Comparison of ENCODE assay signal across 8 mouse cellular contexts in genomic region chr19:5800632-5801431, GRCm38 (mm10). TPM values are rescaled to one million over a fixed set of nuclear protein-coding genes. Genes with fewer than 3 reads are reported as not detected.
DNase-seq lines count a peak whose midpoint lies in the region; ATAC-seq and TF ChIP-seq lines count a peak whose summit lies in the region.

No protein-coding gene starts in this region.

- H3K9me3 ChIP-seq in kidney, embryonic 14.5 days (ENCODE audit: control insufficient read depth, low read length), result no peaks in the 10 kb centered on the region
- H3K9me3 ChIP-seq in forebrain, embryonic 10.5 days, result no peaks in the 10 kb centered on the region
- H3K9me3 ChIP-seq in kidney, embryonic 16.5 days (ENCODE audit: low read length), result no peaks in the 10 kb centered on the region
- H3K9me3 ChIP-seq in midbrain, postnatal 0 days (ENCODE audit: low read length), result no peaks in the 10 kb centered on the region

- peak overlapping the region; percentile 99 for H3K27ac ChIP-seq in kidney, embryonic 14.5 days (ENCODE audit: low read depth, low read length)
- peak overlapping the region; percentile 98 for H3K27ac ChIP-seq in forebrain, embryonic 10.5 days
- H3K27ac ChIP-seq in kidney, embryonic 16.5 days (ENCODE audit: low read length), result peak overlapping the region; percentile 91
- peak overlapping the region; percentile 100 for H3K27ac ChIP-seq in midbrain, postnatal 0 days (ENCODE audit: low read depth, low read length)

- peak overlapping the region; percentile 99 for H3K9ac ChIP-seq in kidney, embryonic 14.5 days (ENCODE audit: low read depth, low read length)
- peak overlapping the region; percentile 97 for H3K9ac ChIP-seq in kidney, embryonic 16.5 days (replicated peaks; ENCODE audit: low read length)
- peak overlapping the region; percentile 91 for H3K9ac ChIP-seq in midbrain, postnatal 0 days (replicated peaks; ENCODE audit: low read length, poor library complexity, severe bottlenecking)

- no peak for TF ChIP-seq CTCF in midbrain, postnatal 0 days (IDR thresholded peaks at IDR 0.05)

- DNase-seq in kidney, adult 11 months, result no peak
- peak; percentile 51 for DNase-seq in Muller cell, postnatal 12 days (ENCODE audit: inconsistent ontology term)
- DNase-seq in forebrain, embryonic 10.5 days (ENCODE audit: extremely low spot score, low spot score), result no peak
- no peak for DNase-seq in midbrain, postnatal 0 days (ENCODE audit: low spot score)
- DNase-seq in layer of hippocampus, adult 8-10 months (ENCODE audit: low spot score in 2 of 2), result no peak
- no peak for DNase-seq in ovary, postnatal 36 days (ENCODE audit: low spot score)

- WGBS in kidney, embryonic 14.5 days, result under 1% methylated on average over 19 of the region's 19 CpGs
- under 1% methylated on average over 19 of the region's 19 CpGs for WGBS in forebrain, embryonic 10.5 days
- WGBS in kidney, embryonic 16.5 days, result under 1% methylated on average over 19 of the region's 19 CpGs
- WGBS in midbrain, postnatal 0 days, result under 1% methylated on average over 19 of the region's 19 CpGs

- H3K4me1 ChIP-seq in kidney, embryonic 14.5 days (ENCODE audit: control insufficient read depth, insufficient read depth, low read length), result peaks cover 29% of the 10 kb centered on the region
- peaks cover 62% of the 10 kb centered on the region for H3K4me1 ChIP-seq in forebrain, embryonic 10.5 days
- peaks cover 44% of the 10 kb centered on the region for H3K4me1 ChIP-seq in kidney, embryonic 16.5 days (ENCODE audit: insufficient read depth, low read length)
- peaks cover 10% of the 10 kb centered on the region; the same call in 1 of the 2 replicates for H3K4me1 ChIP-seq in midbrain, postnatal 0 days (ENCODE audit: insufficient read depth, low read length)

- peak overlapping the region; percentile 94 for H3K4me3 ChIP-seq in kidney, embryonic 14.5 days (ENCODE audit: low read length)
- peak overlapping the region; percentile 98 for H3K4me3 ChIP-seq in forebrain, embryonic 10.5 days
- H3K4me3 ChIP-seq in kidney, embryonic 16.5 days (ENCODE audit: low read length), result peak overlapping the region; percentile 71
- peak overlapping the region; percentile 89 for H3K4me3 ChIP-seq in midbrain, postnatal 0 days (ENCODE audit: low read depth, low read length)

- H3K4me2 ChIP-seq in kidney, embryonic 14.5 days (replicated peaks; ENCODE audit: low read depth, low read length), result peak overlapping the region; percentile 91
- H3K4me2 ChIP-seq in kidney, embryonic 16.5 days (replicated peaks; ENCODE audit: low read depth, low read length), result peak overlapping the region; percentile 91
- peak overlapping the region; percentile 64 for H3K4me2 ChIP-seq in midbrain, postnatal 0 days (ENCODE audit: low read depth, low read length, poor library complexity, severe bottlenecking)

- peaks cover 35% of the 10 kb centered on the region for H3K36me3 ChIP-seq in kidney, embryonic 14.5 days (ENCODE audit: control insufficient read depth, insufficient read depth, low read length)
- H3K36me3 ChIP-seq in forebrain, embryonic 10.5 days (replicated peaks), result peaks cover 54% of the 10 kb centered on the region
- H3K36me3 ChIP-seq in kidney, embryonic 16.5 days (ENCODE audit: insufficient read depth, low read length), result peaks cover 31% of the 10 kb centered on the region
- H3K36me3 ChIP-seq in midbrain, postnatal 0 days (ENCODE audit: insufficient read depth, low read length), result peaks cover 20% of the 10 kb centered on the region

- no peak for ATAC-seq in kidney, embryonic 14.5 days (ENCODE audit: low FRiP score, low TSS enrichment)
- no peak for ATAC-seq in kidney, embryonic 16.5 days (ENCODE audit: low FRiP score, low TSS enrichment)
- no peak for ATAC-seq in midbrain, postnatal 0 days (ENCODE audit: low FRiP score)

- H3K27me3 ChIP-seq in kidney, embryonic 14.5 days (ENCODE audit: control insufficient read depth, insufficient read depth, low read length), result no peaks in the 10 kb centered on the region
- no peaks in the 10 kb centered on the region for H3K27me3 ChIP-seq in forebrain, embryonic 10.5 days (ENCODE audit: poor library complexity, severe bottlenecking)
- H3K27me3 ChIP-seq in kidney, embryonic 16.5 days (ENCODE audit: insufficient read depth, low read length), result no peaks in the 10 kb centered on the region
- no peaks in the 10 kb centered on the region for H3K27me3 ChIP-seq in midbrain, postnatal 0 days (ENCODE audit: insufficient read depth, low read length)

RNA-seq across cellular contexts. Expression of gene Scyl1, which starts 29.6 kb away (rescaled TPM):
- 54.7 and 73.5 TPM in 2 replicates for polyA plus RNA-seq in kidney, embryonic 14.5 days (2014; fragmentation: Nextera tagmentation; extraction: Ambion mirVana)
- 63.4 and 64.6 TPM in 2 replicates for polyA plus RNA-seq in forebrain, embryonic 10.5 days (2016; fragmentation: Nextera tagmentation; extraction: Ambion mirVana)
- polyA plus RNA-seq in kidney, embryonic 16.5 days (2015; fragmentation: Nextera tagmentation; extraction: Ambion mirVana), result 82.9 and 85.3 TPM in 2 replicates
- 95.2 and 108 TPM in 2 replicates for total RNA-seq in midbrain, postnatal 0 days (2014; rRNA removed)
- polyA plus RNA-seq in midbrain, postnatal 0 days (2015; fragmentation: Nextera tagmentation; extraction: Ambion mirVana), result 84.2 and 85.8 TPM in 2 replicates
- total RNA-seq in layer of hippocampus, adult 8-10 months (2022), result 10 to 100 TPM; 77.7 to 94.4 (median 88.1) TPM
